Mouse (Mus musculus): ENCODE results near the gene Theg. TPM values are rescaled to one million over a fixed set of nuclear protein-coding genes. Genes with fewer than 3 reads are reported as not detected.

Theg gene
- polyA plus RNA-seq (2015; fragmentation: Nextera tagmentation; extraction: Ambion mirVana) = not detected in 2 replicates

DNA sequence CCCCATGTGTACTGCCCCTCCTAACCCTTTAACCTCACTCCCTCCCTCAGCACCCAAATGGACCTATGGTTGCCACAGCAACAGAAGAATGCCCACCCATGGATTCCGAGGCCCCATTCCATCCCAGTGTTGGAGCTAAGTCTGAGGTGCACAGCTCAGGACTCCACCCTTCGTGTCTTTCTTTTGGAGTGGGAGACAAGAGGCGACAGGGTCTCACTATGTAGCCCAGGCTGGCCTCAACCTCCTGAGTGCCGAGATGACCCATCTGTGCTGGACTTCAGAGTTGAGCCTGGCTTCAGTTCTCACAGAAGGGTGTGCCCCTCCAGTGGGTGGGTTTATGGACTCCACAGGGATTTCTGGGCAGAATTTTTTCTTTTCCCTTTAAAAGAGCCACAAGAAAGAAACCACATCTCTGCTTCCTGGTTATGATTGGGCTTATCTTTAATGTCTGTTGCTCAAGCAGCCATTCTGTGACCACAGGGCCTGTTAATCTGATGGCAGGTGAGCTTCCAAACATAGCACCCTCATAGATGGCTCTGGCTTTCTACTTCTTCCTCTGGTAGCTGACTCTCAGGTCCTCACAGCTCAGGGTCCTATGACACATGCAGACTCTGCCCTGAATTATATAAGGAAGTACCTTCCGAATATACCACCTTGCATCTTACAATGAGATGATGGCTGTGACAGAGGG is at the start of gene Theg:
Gene Theg, minus strand, starts transcription at position 271 of the 691 bp plus-strand sequence.
- Histone ChIP-seq H3K9me3 (ENCODE audit: control insufficient read depth, low read length) (no peaks in the 10 kb centered on the region), H3K9ac (replicated peaks; ENCODE audit: low read depth, low read length) (no peak within 1 kb of the TSS), H3K4me3 (replicated peaks; ENCODE audit: low read length) (no peak within 1 kb of the TSS), H3K27ac (ENCODE audit: low read length) (no peak within 1 kb of the TSS), H3K4me2 (ENCODE audit: low read length) (no peak within 1 kb of the TSS), H3K27me3 (replicated peaks; ENCODE audit: control insufficient read depth, insufficient read depth, low read length) (no peaks in the 10 kb centered on the region), H3K36me3 (ENCODE audit: control insufficient read depth, insufficient read depth) (no peaks in the 10 kb centered on the region), H3K4me1 (replicated peaks; ENCODE audit: control insufficient read depth, insufficient read depth, low read length) (no peaks in the 10 kb centered on the region)
- ATAC-seq = no peak
- whole genome bisulfite sequencing = 81% methylated on average over 5 of the region's 5 CpGs

GRCm38 (mm10) chr10:79636287-79636686 is 49.2 kb upstream of the Theg start:
- Histone ChIP-seq H3K9ac (replicated peaks; ENCODE audit: low read depth, low read length) (no peak overlapping the region), H3K4me2 (ENCODE audit: low read length) (peak overlapping the region; percentile 88), H3K36me3 (ENCODE audit: control insufficient read depth, insufficient read depth) (no peaks in the 10 kb centered on the region), H3K27ac (ENCODE audit: low read length) (no peak overlapping the region), H3K4me1 (replicated peaks; ENCODE audit: control insufficient read depth, insufficient read depth, low read length) (peaks cover 16% of the 10 kb centered on the region), H3K9me3 (ENCODE audit: control insufficient read depth, low read length) (no peaks in the 10 kb centered on the region), H3K27me3 (replicated peaks; ENCODE audit: control insufficient read depth, insufficient read depth, low read length) (peaks cover 12% of the 10 kb centered on the region), H3K4me3 (replicated peaks; ENCODE audit: low read length) (no peak overlapping the region)
- WGBS = 77% methylated on average over 8 of the region's 8 CpGs
- no peak; the same call in 1 of the 2 replicates for ATAC-seq

GRCm38 (mm10) chr10:79633006-79633777 is 46.1 kb upstream of the Theg start:
- ATAC-seq = no peak
- no peak overlapping the region for H3K4me3 ChIP-seq (replicated peaks; ENCODE audit: low read length)
- peaks cover 11% of the 10 kb centered on the region for H3K4me1 ChIP-seq (replicated peaks; ENCODE audit: control insufficient read depth, insufficient read depth, low read length)
- no peak overlapping the region for H3K4me2 ChIP-seq (ENCODE audit: low read length)
- no peaks in the 10 kb centered on the region for H3K27me3 ChIP-seq (replicated peaks; ENCODE audit: control insufficient read depth, insufficient read depth, low read length)
- H3K36me3 ChIP-seq (ENCODE audit: control insufficient read depth, insufficient read depth) = no peaks in the 10 kb centered on the region
- no peak overlapping the region for H3K9ac ChIP-seq (replicated peaks; ENCODE audit: low read depth, low read length)
- no peaks in the 10 kb centered on the region for H3K9me3 ChIP-seq (ENCODE audit: control insufficient read depth, low read length)
- WGBS = 89% methylated on average over 17 of the region's 17 CpGs
- H3K27ac ChIP-seq (ENCODE audit: low read length) = no peak overlapping the region

DNA sequence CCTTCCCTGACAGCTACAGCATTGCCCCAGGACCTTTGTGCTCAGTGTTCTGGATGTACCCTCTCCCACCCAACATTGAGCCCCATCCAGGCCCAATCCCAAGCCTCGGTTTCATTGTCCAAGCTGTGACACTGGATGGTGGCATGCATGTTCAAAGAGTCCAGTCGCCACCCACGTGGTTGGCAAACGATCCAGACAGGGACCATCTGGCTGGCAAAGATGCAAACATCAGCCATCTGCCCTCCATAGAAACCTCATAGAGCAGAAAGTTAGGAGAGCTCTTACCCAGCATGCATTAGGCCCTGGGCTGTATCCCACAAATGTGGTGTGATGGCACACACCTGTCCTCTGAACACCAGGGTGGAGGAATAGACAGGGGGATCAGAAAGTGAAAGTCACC is 44.3 kb upstream of the Theg start:
- no peak; the same call in 1 of the 2 replicates for ATAC-seq
- peaks cover 7% of the 10 kb centered on the region for H3K4me1 ChIP-seq (replicated peaks; ENCODE audit: control insufficient read depth, insufficient read depth, low read length)
- 43% methylated on average over 4 of the region's 4 CpGs for WGBS
- H3K27ac ChIP-seq (ENCODE audit: low read length) = no peak overlapping the region; the same call in 1 of the 2 replicates
- H3K36me3 ChIP-seq (ENCODE audit: control insufficient read depth, insufficient read depth) = no peaks in the 10 kb centered on the region
- H3K4me2 ChIP-seq (ENCODE audit: low read length) = no peak overlapping the region
- H3K9me3 ChIP-seq (ENCODE audit: control insufficient read depth, low read length) = no peaks in the 10 kb centered on the region
- H3K4me3 ChIP-seq (replicated peaks; ENCODE audit: low read length) = no peak overlapping the region
- no peak overlapping the region for H3K9ac ChIP-seq (replicated peaks; ENCODE audit: low read depth, low read length)
- no peaks in the 10 kb centered on the region for H3K27me3 ChIP-seq (replicated peaks; ENCODE audit: control insufficient read depth, insufficient read depth, low read length)

DNA sequence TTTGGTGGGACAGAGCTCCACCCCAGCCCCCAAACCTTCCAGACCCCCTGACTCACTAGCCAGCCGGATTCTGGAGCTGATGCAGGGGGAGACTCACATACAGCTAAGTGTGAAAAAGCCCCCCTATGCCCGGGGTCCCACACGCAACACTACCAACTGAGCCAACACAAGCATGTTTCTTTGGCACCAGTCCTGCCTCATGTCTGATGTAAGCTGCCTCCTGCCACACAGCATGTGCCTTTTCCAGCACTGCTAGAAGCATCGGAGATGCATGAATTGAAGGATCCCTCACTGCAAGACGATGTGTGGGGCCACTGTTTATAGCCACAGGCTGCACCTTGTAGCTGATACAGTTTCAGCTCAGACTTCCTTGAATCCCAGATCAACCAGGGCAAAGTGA is 41.2 kb upstream of the Theg start:
- Histone ChIP-seq H3K4me2 (ENCODE audit: low read length) (no peak overlapping the region), H3K9ac (replicated peaks; ENCODE audit: low read depth, low read length) (no peak overlapping the region), H3K27me3 (replicated peaks; ENCODE audit: control insufficient read depth, insufficient read depth, low read length) (no peaks in the 10 kb centered on the region), H3K4me3 (replicated peaks; ENCODE audit: low read length) (no peak overlapping the region), H3K9me3 (ENCODE audit: control insufficient read depth, low read length) (no peaks in the 10 kb centered on the region), H3K27ac (ENCODE audit: low read length) (peak overlapping the region; percentile 39; the same call in 1 of the 2 replicates), H3K36me3 (ENCODE audit: control insufficient read depth, insufficient read depth) (no peaks in the 10 kb centered on the region), H3K4me1 (replicated peaks; ENCODE audit: control insufficient read depth, insufficient read depth, low read length) (peaks cover 7% of the 10 kb centered on the region)
- ATAC-seq = peak; percentile 74
- WGBS = 55% methylated on average over 5 of the region's 5 CpGs

DNA sequence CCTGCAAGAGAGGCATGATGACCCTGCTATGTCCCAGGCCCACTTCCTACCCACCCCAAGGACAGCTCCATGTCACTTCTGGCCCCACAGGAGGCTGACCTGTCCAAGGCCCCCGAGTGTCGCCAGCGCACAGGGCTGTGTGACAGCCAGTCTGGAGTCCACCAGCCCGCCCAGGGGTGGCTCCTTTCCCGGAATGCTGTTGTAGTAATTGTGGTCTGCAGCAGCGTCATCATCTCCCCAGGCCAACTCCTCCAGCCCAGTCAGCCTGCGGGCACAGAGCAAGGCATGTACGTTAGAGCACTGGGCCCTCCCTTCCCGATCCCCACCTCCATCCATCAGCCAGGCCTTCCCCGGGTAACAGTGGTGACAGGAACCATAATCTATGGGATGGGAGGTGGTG is 39.0 kb upstream of the Theg start:
- Histone ChIP-seq H3K27ac (ENCODE audit: low read length) (no peak overlapping the region), H3K4me3 (replicated peaks; ENCODE audit: low read length) (no peak overlapping the region), H3K9me3 (ENCODE audit: control insufficient read depth, low read length) (no peaks in the 10 kb centered on the region), H3K4me1 (replicated peaks; ENCODE audit: control insufficient read depth, insufficient read depth, low read length) (peaks cover 7% of the 10 kb centered on the region), H3K27me3 (replicated peaks; ENCODE audit: control insufficient read depth, insufficient read depth, low read length) (no peaks in the 10 kb centered on the region), H3K36me3 (ENCODE audit: control insufficient read depth, insufficient read depth) (no peaks in the 10 kb centered on the region), H3K9ac (replicated peaks; ENCODE audit: low read depth, low read length) (no peak overlapping the region), H3K4me2 (ENCODE audit: low read length) (no peak overlapping the region)
- no peak for ATAC-seq
- 90% methylated on average over 10 of the region's 10 CpGs for WGBS

DNA sequence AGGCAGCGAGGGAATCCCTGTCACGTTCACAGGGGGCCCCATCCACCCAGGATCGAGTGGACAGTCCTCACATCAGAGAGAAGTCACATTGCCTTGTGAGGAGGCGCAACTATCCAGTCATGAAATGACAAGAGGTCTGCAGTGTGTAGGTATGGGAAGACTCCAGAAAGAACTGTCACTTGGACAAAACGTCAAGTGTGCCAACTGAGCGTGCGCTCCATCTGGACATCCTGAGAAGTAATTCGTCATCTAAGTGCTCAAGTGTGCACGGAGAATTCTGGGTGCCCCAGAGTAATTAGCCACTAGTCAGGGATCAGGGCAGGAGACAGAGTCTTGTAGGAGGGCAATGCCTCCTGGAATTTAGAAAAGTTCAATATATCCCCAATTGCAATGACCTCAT is 38.3 kb upstream of the Theg start:
- WGBS = 76% methylated on average over 9 of the region's 9 CpGs

GRCm38 (mm10) chr10:79623950-79624349 is 36.8 kb upstream of the Theg start:
- ATAC-seq = no peak
- 60% methylated on average over 12 of the region's 12 CpGs for WGBS
- Histone ChIP-seq H3K27ac (ENCODE audit: low read length) (no peak overlapping the region), H3K36me3 (ENCODE audit: control insufficient read depth, insufficient read depth) (no peaks in the 10 kb centered on the region), H3K4me2 (ENCODE audit: low read length) (no peak overlapping the region), H3K9ac (replicated peaks; ENCODE audit: low read depth, low read length) (no peak overlapping the region), H3K4me3 (replicated peaks; ENCODE audit: low read length) (no peak overlapping the region), H3K27me3 (replicated peaks; ENCODE audit: control insufficient read depth, insufficient read depth, low read length) (no peaks in the 10 kb centered on the region), H3K4me1 (replicated peaks; ENCODE audit: control insufficient read depth, insufficient read depth, low read length) (peaks cover 7% of the 10 kb centered on the region), H3K9me3 (ENCODE audit: control insufficient read depth, low read length) (no peaks in the 10 kb centered on the region)

More for the DNA sequence above, 38.3 kb upstream of the Theg start:
- H3K4me1 ChIP-seq (replicated peaks; ENCODE audit: control insufficient read depth, insufficient read depth, low read length) = peaks cover 7% of the 10 kb centered on the region
- ATAC-seq = no peak
- no peak overlapping the region for H3K4me3 ChIP-seq (replicated peaks; ENCODE audit: low read length)
- no peaks in the 10 kb centered on the region for H3K27me3 ChIP-seq (replicated peaks; ENCODE audit: control insufficient read depth, insufficient read depth, low read length)
- H3K36me3 ChIP-seq (ENCODE audit: control insufficient read depth, insufficient read depth) = no peaks in the 10 kb centered on the region
- no peak overlapping the region for H3K27ac ChIP-seq (ENCODE audit: low read length)
- H3K4me2 ChIP-seq (ENCODE audit: low read length) = no peak overlapping the region
- H3K9ac ChIP-seq (replicated peaks; ENCODE audit: low read depth, low read length) = no peak overlapping the region
- no peaks in the 10 kb centered on the region for H3K9me3 ChIP-seq (ENCODE audit: control insufficient read depth, low read length)

- peaks cover 21% of the 10 kb centered on the region for H3K4me1 ChIP-seq (replicated peaks; ENCODE audit: control insufficient read depth, insufficient read depth, low read length)
- H3K27me3 ChIP-seq (replicated peaks; ENCODE audit: control insufficient read depth, insufficient read depth, low read length) = peaks cover 16% of the 10 kb centered on the region
- H3K36me3 ChIP-seq (ENCODE audit: control insufficient read depth, insufficient read depth) = no peaks in the 10 kb centered on the region
- H3K27ac ChIP-seq (ENCODE audit: low read length) = no peak overlapping the region
- H3K9me3 ChIP-seq (ENCODE audit: control insufficient read depth, low read length) = no peaks in the 10 kb centered on the region
- H3K4me2 ChIP-seq (ENCODE audit: low read length) = no peak overlapping the region
- 83% methylated on average over 5 of the region's 5 CpGs for WGBS
- ATAC-seq = no peak
- H3K4me3 ChIP-seq (replicated peaks; ENCODE audit: low read length) = no peak overlapping the region
- H3K9ac ChIP-seq (replicated peaks; ENCODE audit: low read depth, low read length) = no peak overlapping the region
Measured at GRCm38 (mm10) chr10:79616376-79616775, 29.2 kb upstream of the Theg start.
